Mouse (Mus musculus) heart, postnatal 4 days (tissue): Measurements from ENCODE around the gene Col6a3. TPM values are rescaled to one million over a fixed set of nuclear protein-coding genes. Genes with fewer than 3 reads are reported as not detected.

Source experiments
- DNase-seq: peaks from one replicate; pipeline ENCODE4 v3.0.0; 2021
- total RNA-seq, 2 experiments: library from RNA; stranded (reverse); gene quantifications; 2 replicates each; pipeline ENCODE4 v1.2.3; 2021

The Col6a3 gene
- total RNA-seq, result 100 to 1,000 TPM; 103 to 109 TPM

DNA sequence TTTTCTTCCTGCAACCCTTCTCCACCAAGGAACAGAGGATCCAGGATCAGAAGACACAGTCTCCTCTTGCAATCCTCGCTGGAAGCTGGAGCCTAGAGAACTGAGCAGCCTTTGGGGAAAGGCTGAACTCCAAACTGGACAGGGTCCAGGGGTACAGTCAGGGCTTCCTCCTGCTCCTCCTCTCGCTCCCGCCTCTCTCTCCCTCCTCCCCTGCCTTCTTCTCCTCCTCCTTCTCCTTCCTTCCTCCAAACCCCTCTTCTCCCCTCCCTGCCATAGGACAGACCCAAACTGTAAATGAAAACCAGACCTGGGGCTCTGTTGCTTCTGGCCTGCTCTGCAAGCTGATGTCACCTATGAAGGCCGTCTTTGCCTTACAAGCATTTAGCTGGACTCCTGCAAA lies at the start of gene Col6a3:
Gene Col6a3 (minus strand): TSS at position 136 of the 400 bp plus-strand sequence.
- peak; percentile 74 for DNase-seq

DNA sequence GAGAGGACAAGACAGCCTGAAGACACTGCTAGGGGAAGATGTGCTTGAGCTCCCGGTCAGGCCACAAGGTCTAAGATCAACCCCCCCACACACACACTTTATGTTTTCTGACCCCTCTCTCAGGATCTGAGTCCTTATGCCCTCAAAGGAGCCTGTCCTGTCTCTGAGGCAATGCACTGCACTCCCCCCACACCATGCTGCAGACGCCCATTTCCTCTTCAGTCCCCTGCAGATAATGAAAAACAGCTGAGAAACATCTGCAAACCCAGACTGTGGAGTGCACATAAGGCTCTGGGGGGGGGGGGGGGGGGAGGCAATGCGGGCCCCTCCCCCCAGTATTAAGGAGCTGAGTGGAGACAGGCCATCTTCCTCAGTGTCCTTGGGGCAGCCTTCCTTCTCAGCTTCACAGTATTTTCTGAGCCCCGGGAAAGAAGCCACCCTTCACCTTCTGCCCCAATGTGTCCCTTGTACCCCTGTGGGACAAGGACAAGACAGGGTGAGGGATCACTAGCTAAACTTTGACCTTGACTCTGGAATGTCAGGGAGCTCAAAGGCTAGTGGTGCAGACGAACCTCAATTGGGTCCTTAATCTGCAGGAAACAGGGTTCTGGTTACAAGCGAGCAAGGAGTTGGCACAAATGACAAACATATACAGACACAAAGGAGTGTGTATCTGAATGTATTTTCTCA lies 42.1 kb upstream of the Col6a3 start:
- DNase-seq, result no peak

- DNase-seq, result no peak
Measured at GRCm38 (mm10) chr1:90876486-90877270, 32.9 kb upstream of the Col6a3 start.

DNA sequence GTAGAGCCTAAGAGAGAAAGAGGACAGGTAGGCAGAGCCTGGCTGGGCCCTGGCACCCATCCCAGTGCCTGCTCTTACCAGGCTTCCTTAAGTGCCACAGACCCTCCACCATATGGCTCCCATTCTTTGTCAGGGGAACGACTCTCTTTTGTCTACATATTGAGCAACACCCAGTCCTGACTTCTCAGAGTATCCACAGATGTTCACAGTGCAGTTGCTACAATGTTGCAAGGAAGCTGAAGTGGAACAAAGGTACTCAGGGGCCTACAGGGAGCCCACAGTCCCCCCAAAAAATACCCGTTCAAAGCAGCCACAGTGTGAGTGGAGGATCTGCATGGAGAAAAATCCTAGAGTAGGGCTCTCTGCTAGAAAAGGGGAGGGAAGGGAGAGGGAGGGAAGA lies 32.2 kb upstream of the Col6a3 start:
- no peak for DNase-seq

DNA sequence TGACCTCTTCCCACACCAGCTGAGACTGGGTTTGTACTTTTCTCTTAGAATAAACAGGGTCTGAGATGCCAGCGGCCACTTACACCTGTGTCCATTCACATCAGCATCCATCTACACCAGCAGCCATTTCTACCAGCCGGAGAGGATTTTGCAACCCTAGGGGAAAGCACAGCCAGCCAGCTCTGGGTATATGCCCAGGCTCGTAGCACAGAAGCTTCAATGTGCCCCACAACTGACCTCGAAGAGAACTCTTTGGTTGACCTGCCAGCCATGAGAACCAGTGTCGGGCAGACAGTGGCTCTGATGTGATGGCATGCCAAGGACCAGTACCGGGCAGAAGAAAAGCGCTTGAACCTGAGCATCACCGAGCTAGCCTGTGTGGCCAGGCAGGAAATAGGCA lies 31.6 kb upstream of the Col6a3 start:
- DNase-seq, result no peak

DNA sequence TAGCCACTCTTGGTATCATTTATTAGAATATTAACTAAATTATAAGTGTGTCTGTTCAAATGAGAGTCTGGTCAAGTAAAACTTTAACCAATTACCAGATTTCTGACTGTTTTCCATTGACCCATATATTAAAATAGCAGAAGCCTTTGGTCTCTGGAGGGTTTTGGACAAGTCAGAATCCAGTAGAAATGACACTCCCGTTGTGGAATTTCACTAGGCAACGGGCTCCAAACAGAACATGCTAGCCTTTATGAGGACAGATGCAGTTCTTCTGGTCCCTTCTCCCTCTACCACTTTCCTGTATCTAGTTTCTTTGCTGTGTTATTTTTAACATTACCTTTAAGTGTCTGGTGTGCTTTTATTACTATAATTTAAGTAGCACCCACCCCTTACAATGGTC lies 26.8 kb upstream of the Col6a3 start:
- no peak for DNase-seq

GRCm38 (mm10) chr1:90866734-90867133 lies 23.0 kb upstream of the Col6a3 start:
- DNase-seq, result no peak

GRCm38 (mm10) chr1:90855880-90856279 lies 12.1 kb upstream of the Col6a3 start:
- DNase-seq, result no peak

DNA sequence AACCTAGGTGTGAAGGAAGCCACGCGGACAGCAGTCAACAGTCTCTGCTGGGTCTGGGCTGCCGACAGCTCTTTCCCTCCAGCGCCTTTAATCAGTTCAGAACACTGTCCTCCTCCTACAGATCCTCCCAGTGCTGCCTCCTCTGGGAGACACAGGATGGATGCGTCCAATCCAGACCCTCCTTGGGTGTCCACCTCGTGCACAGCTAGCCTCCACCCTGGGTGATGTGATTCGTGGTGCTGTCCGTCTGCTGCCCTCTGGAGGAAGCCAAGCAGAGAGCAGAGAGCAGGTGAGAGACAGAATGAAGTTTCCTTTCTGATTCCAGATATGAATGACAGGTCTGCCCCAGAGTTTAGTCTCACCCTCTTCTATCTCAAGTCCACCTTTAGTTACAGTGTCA lies 6.1 kb upstream of the Col6a3 start:
- DNase-seq, result peak; percentile 48

GRCm38 (mm10) chr1:90845206-90845605 lies 1.4 kb upstream of the Col6a3 start:
- DNase-seq, result no peak

DNA sequence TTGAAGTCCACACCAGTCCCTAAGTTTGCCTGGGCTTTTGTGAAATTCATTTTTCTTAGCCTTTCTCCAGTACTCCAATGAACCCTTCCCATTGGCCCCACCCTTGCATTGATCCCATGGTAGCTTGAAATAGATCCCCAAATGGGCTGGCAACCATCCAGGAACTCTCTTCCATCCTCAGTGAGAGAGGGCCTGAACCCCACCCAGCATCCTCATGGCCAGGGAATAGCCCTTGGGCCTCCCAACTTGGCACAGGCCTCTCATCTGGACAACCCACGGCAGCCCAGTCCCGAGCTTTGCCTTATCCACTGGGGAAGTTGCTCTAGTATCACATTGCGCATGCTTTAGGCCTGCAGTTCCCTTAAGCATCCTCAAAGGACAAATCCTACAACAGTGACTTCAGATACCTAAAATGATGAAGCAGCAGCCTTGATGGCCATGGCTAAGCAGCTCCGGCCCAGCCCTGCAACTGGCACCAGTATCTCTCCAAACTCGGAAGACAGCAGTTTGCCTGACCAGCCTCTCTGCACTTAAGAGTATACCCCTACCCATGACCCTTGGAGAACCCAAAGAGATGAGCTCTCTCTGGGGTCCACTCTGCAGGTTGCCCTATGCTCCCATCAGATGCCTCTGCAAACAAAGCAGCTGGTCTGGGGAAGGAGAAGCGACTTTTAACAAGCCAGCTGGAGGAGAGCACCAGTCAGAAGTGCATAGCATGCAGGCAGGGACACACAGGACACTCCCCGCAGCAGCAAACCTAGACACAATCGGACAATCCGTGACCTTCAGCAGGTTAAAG lies 783 bp downstream of the Col6a3 start:
- DNase-seq, result peak; percentile 29

- peak; percentile 69 for DNase-seq
Measured at GRCm38 (mm10) chr1:90840250-90840649, 3.5 kb downstream of the Col6a3 start.

GRCm38 (mm10) chr1:90838657-90839056 lies 5.1 kb downstream of the Col6a3 start:
- DNase-seq, result peak; percentile 33

- peak; percentile 44 for DNase-seq
Measured at GRCm38 (mm10) chr1:90838221-90838620, 5.5 kb downstream of the Col6a3 start.

DNA sequence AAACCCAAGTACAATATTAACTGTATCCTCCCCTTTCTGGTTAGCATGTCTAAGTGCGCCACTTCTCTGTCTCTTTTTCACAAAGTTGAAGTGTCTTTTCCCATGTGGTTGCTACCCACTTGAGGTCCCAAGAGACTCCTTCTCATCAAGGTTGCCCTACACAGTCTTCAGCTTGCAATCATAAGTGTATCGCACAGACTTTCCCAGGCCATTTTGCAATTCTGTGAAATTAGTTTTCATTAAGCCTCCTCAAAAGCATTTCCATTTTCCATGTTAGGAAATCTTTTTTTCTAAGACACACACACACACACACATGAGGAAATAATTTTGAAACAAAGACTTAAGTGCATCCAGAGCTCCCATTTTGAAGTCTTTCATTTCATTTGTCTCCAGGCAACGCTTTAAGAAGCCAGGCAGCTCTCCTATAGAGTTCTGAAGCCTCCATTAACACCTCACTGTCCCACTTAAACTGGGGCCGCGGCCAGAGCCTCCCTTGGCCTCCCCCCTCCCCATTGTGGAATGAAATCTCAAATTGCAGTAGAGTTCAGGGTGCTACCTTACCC lies 7.5 kb downstream of the Col6a3 start:
- DNase-seq, result no peak

- no peak for DNase-seq
Measured at GRCm38 (mm10) chr1:90834701-90835100, 9.1 kb downstream of the Col6a3 start.

DNA sequence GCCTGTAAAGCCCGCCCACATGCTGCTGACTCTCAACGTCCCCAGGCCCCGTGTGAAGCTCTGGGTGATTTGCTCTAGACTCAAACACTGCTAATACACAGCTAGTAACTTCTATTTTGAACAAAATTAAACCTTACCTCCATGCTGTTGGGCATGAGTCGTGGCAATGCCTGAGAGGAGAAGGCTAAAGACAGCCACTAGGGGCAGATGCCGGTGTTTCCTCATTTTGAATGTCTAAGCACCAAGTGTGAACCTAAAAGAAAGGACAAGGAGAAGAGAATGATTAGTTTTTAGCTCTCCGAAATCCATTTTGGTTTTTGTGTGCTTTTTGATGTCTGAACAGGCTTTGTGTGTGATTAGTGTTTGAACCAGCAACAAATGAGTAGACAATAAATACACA lies 13.8 kb downstream of the Col6a3 start:
- no peak for DNase-seq

DNA sequence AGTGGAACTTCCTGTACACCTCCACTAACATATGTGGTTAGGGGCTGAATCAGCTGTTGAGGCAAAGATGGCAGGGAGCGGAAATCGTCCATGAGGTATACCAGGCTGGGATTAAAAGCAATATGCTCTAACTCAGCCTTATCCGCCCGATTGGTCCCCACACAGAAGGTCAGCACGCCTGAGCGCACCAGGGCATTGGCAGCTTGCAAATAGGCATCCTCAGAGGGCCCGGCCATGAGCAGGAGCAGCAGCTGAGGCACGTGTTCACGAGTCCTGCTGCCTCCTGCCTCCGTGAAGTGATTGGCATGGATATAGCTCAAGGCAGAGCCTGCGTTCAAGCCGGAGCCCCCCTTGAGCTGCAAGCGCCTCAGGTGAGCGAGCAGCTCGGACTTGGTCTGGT lies 30.5 kb downstream of the Col6a3 start:
- DNase-seq, result no peak

GRCm38 (mm10) chr1:90808930-90809329 lies 34.8 kb downstream of the Col6a3 start:
- no peak for DNase-seq

- DNase-seq, result no peak
Measured at GRCm38 (mm10) chr1:90803104-90803503, 40.7 kb downstream of the Col6a3 start.

DNA sequence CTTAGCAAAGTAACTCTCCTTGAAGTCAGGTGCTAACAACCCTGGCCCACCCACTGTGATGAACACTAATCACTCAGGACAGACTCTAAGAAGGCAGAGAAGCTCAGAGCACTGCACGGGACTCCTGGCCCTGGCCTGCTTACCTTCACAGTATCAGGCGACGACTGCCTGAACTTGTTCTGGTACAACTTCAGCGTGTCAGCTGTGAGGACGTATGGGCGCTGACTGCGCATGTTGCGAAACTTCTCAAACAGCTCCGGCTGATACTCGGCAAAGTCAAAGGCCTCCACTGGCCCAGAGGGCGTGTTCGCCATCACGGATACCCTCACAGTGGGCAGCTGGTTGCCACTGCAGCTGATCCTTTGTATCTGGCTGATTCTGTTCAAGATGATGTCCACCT lies 42.7 kb downstream of the Col6a3 start:
- DNase-seq, result no peak

- no peak for DNase-seq
Measured at GRCm38 (mm10) chr1:90800466-90800865, 43.3 kb downstream of the Col6a3 start.
